Mouse (Mus musculus) right cerebral cortex, adult 18-20 months (tissue): ENCODE measurements around the gene Lrrc40.
A peak's percentile ranks its signal among the peaks of the same experiment; 100 is the strongest.
"Not testable (repeated sequence)": the region's sequence is repeated elsewhere in the genome, so short reads cannot be mapped to it uniquely, and the experiment has no call there.

Experiments used
- DNase-seq: peaks from one replicate; pipeline ENCODE4 v3.0.0; 2022; ENCODE audit warnings: mixed read lengths

The Lrrc40 gene

GRCm38 (mm10) chr3:158091601-158092000, 55.1 kb downstream of the Lrrc40 start:
- peak; percentile 19 for DNase-seq

GRCm38 (mm10) chr3:158093919-158094318, 57.5 kb downstream of the Lrrc40 start:
- peak; percentile 18 for DNase-seq

- DNase-seq = not testable (repeated sequence)
These were observed 65.6 kb downstream of the Lrrc40 start for GRCm38 (mm10) chr3:158102043-158102442.

- not testable (repeated sequence) for DNase-seq
These were observed 66.1 kb downstream of the Lrrc40 start for GRCm38 (mm10) chr3:158102530-158102929.

- no peak for DNase-seq
These were observed 67.0 kb downstream of the Lrrc40 start for GRCm38 (mm10) chr3:158103467-158103866.

GRCm38 (mm10) chr3:158105260-158105659, 68.8 kb downstream of the Lrrc40 start:
- DNase-seq = no peak
